Mouse (Mus musculus) layer of hippocampus, postnatal 36 days (tissue): ENCODE data around the gene Ahdc1. TPM values are rescaled to one million over a fixed set of nuclear protein-coding genes. Genes with fewer than 3 reads are reported as not detected.

Experiments used
- total RNA-seq, 2 experiments: library from RNA; stranded (reverse); gene quantifications; 2 replicates each; pipeline ENCODE4 v1.2.3; 2021

The Ahdc1 gene
- total RNA-seq, 2 experiments from 2014 or later, result 111 to 113 TPM

Other genes starting within 250 kb of the Ahdc1 start
- 10 to 100 TPM; 12.8 to 13.5 TPM for gene Rpa2, start 242.9 kb upstream of the Ahdc1 start, total RNA-seq
- under 1 TPM; 0.66 to 0.82 TPM for gene Themis2, start 214.9 kb upstream of the Ahdc1 start, total RNA-seq
- 10 to 100 TPM; 40.3 to 41.9 TPM for gene Ppp1r8, start 168.1 kb upstream of the Ahdc1 start, total RNA-seq
- 100 to 1,000 TPM; 102 to 108 TPM for gene Stx12, start 126.8 kb upstream of the Ahdc1 start, total RNA-seq
- gene Fam76a, start 88.7 kb upstream of the Ahdc1 start, total RNA-seq, result 10 to 100 TPM; 52.4 to 53.3 TPM
- under 1 TPM in 1 of 2 experiments, not detected in 1; 0.66 TPM for gene Fgr, start 37.2 kb upstream of the Ahdc1 start, total RNA-seq
- gene Wasf2, start 119.2 kb downstream of the Ahdc1 start, total RNA-seq, result 10 to 100 TPM; 28.7 to 32.8 TPM
- gene Cd164l2, start 200.9 kb downstream of the Ahdc1 start, total RNA-seq, result 1 to 10 TPM; 3.7 to 5.8 TPM
- gene Gpr3, start 201.3 kb downstream of the Ahdc1 start, total RNA-seq, result 1 to 10 TPM; 6.8 to 7.3 TPM
- gene Map3k6, start 229.6 kb downstream of the Ahdc1 start, total RNA-seq, result 1 to 10 TPM; 3.9 to 5.9 TPM